Mouse (Mus musculus) heart, postnatal 0 days (tissue): Measurements from ENCODE around the gene Apoh. TPM values are rescaled to one million over a fixed set of nuclear protein-coding genes. Genes with fewer than 3 reads are reported as not detected.

Experiments used
- ATAC-seq: fragments of 200-750 bp; cut with Nextera tagmentation; 2 replicates; pipeline ENCODE4 v1.8.0; 2017; ENCODE audit warnings: low read depth, moderate number of reproducible peaks, moderate library complexity; ENCODE audit not compliant: insufficient read depth
- DNase-seq: peaks from one replicate; pipeline ENCODE4 v3.0.0-alpha.2; 2016; ENCODE audit warnings: low spot score
- H3K27ac ChIP-seq: fragments of 300-500 bp; sonication (generic); 2 replicates; pipeline ENCODE4 v1.5.1; 2014; ENCODE audit warnings: low read depth, mild to moderate bottlenecking
- H3K27me3 ChIP-seq: fragments of 300-500 bp; sonication (generic); 2 replicates; pipeline ENCODE4 v1.6.1; 2014; ENCODE audit warnings: low read length, mixed read lengths; ENCODE audit not compliant: control insufficient read depth, insufficient read depth
- H3K36me3 ChIP-seq: fragments of 300-500 bp; sonication (generic); replicated peaks from 2 replicates; pipeline ENCODE4 v1.6.1; 2014; ENCODE audit warnings: low read length, mixed read lengths; ENCODE audit not compliant: control insufficient read depth, insufficient read depth
- H3K4me1 ChIP-seq: fragments of 300-500 bp; sonication (generic); 2 replicates; pipeline ENCODE4 v1.6.1; 2014; ENCODE audit warnings: antibody characterized with exemption; ENCODE audit not compliant: control insufficient read depth, insufficient read depth
- H3K4me2 ChIP-seq: fragments of 300-500 bp; sonication (generic); 2 replicates; pipeline ENCODE4 v1.6.1; 2014; ENCODE audit warnings: low read depth, mild to moderate bottlenecking, low read length, moderate library complexity
- H3K4me3 ChIP-seq: fragments of 300-500 bp; sonication (generic); 2 replicates; pipeline ENCODE4 v1.5.1; 2014; ENCODE audit warnings: low read depth, low read length
- H3K9ac ChIP-seq: fragments of 300-500 bp; sonication (generic); replicated peaks from 2 replicates; pipeline ENCODE4 v1.6.1; 2014; ENCODE audit warnings: low read depth, low read length, mixed read lengths
- H3K9me3 ChIP-seq: fragments of 300-500 bp; sonication (generic); replicated peaks from 2 replicates; pipeline ENCODE4 v1.6.1; 2016; ENCODE audit warnings: low read length; ENCODE audit not compliant: control insufficient read depth
- CTCF ChIP-seq: IDR thresholded peaks from 2 replicates; pipeline ENCODE4 v1.5.1; 2016; ENCODE audit warnings: antibody characterized with exemption, control low read depth, low read depth
- EP300 ChIP-seq: IDR thresholded peaks from 2 replicates; pipeline ENCODE4 v1.6.1; 2016; ENCODE audit warnings: antibody characterized with exemption, low read depth
- WGBS: fragments of 180-500 bp; shearing (Covaris S2); extraction: QIAGEN DNeasy Blood & Tissue Kit; methylation state at CpG from one replicate; pipeline ENCODE4 v1.1.7; 2014; 5-methylcytosine and 5-hydroxymethylcytosine counted together
- polyA plus RNA-seq: library from polyadenylated mRNA; unstranded; fragments of >200 nt; fragmentation: Nextera tagmentation; extraction: Ambion mirVana; gene quantifications from 2 replicates; pipeline ENCODE4 v1.2.1, GENCODE M21; 2015
- total RNA-seq: library from RNA; depleted of rRNA; stranded (reverse); fragments of >200 nt; gene quantifications from 2 replicates; pipeline ENCODE4 v1.2.3, GENCODE M21; 2014; ENCODE audit warnings: low replicate concordance

Gene Apoh
- total and polyA plus RNA-seq, 2 experiments from 2014 or later, result 0.87 TPM; not detected in 1

GRCm38 (mm10) chr11:108364945-108365589 is 21.9 kb downstream of the Apoh start:
- TF ChIP-seq EP300 (no peak), CTCF (no peak)
- H3K4me2 ChIP-seq, result no peak overlapping the region
- DNase-seq (no peak), ATAC-seq (peak; percentile 55; the same call in 1 of the 2 replicates)
- H3K9me3 ChIP-seq, result no peaks in the 10 kb centered on the region
- H3K9ac ChIP-seq, result no peak overlapping the region
- H3K27me3 ChIP-seq, result no peaks in the 10 kb centered on the region
- H3K4me1 ChIP-seq, result no peaks in the 10 kb centered on the region
- no peaks in the 10 kb centered on the region for H3K36me3 ChIP-seq
- 39% methylated on average over 7 of the region's 7 CpGs for WGBS
- H3K27ac ChIP-seq, result no peak overlapping the region
- H3K4me3 ChIP-seq, result no peak overlapping the region

GRCm38 (mm10) chr11:108365600-108365999 is 22.4 kb downstream of the Apoh start:
- Histone ChIP-seq H3K4me1 (no peaks in the 10 kb centered on the region), H3K9ac (no peak overlapping the region), H3K27me3 (no peaks in the 10 kb centered on the region), H3K36me3 (no peaks in the 10 kb centered on the region), H3K9me3 (no peaks in the 10 kb centered on the region), H3K27ac (no peak overlapping the region), H3K4me2 (no peak overlapping the region), H3K4me3 (no peak overlapping the region)
- DNase-seq (no peak), ATAC-seq (no peak)
- 69% methylated on average over 7 of the region's 7 CpGs for WGBS
- no peak for TF ChIP-seq EP300
- TF ChIP-seq CTCF, result no peak

- no peak overlapping the region for H3K9ac ChIP-seq
- no peaks in the 10 kb centered on the region for H3K27me3 ChIP-seq
- WGBS, result 36% methylated on average over 1 of the region's 1 CpGs
- H3K36me3 ChIP-seq, result no peaks in the 10 kb centered on the region
- no peak overlapping the region for H3K27ac ChIP-seq
- ATAC-seq, result no peak
- no peak for TF ChIP-seq EP300
- no peak for TF ChIP-seq CTCF
- no peak for DNase-seq
- no peak overlapping the region for H3K4me2 ChIP-seq
- H3K9me3 ChIP-seq, result no peaks in the 10 kb centered on the region
- peaks cover 3% of the 10 kb centered on the region; the same call in 1 of the 2 replicates for H3K4me1 ChIP-seq
- no peak overlapping the region for H3K4me3 ChIP-seq
These were observed 23.9 kb downstream of the Apoh start for GRCm38 (mm10) chr11:108367046-108367445.

GRCm38 (mm10) chr11:108376815-108377214 is 33.7 kb downstream of the Apoh start:
- TF ChIP-seq CTCF (no peak), EP300 (no peak)
- no peak for ATAC-seq
- 93% methylated on average over 7 of the region's 7 CpGs for WGBS
- no peak overlapping the region for H3K4me2 ChIP-seq
- no peak overlapping the region for H3K27ac ChIP-seq
- no peak overlapping the region for H3K4me3 ChIP-seq
- DNase-seq, result no peak
- no peaks in the 10 kb centered on the region for H3K27me3 ChIP-seq
- H3K9me3 ChIP-seq, result no peaks in the 10 kb centered on the region
- no peaks in the 10 kb centered on the region for H3K36me3 ChIP-seq
- H3K9ac ChIP-seq, result no peak overlapping the region
- H3K4me1 ChIP-seq, result peaks cover 2% of the 10 kb centered on the region; the same call in 1 of the 2 replicates

GRCm38 (mm10) chr11:108377680-108378362 is 34.7 kb downstream of the Apoh start:
- 38% methylated on average over 19 of the region's 19 CpGs for WGBS
- ATAC-seq (peak; percentile 74; the same call in 1 of the 2 replicates), DNase-seq (peak; percentile 78)
- Histone ChIP-seq H3K4me2 (no peak overlapping the region), H3K4me1 (no peaks in the 10 kb centered on the region), H3K9ac (no peak overlapping the region), H3K27me3 (no peaks in the 10 kb centered on the region), H3K27ac (no peak overlapping the region), H3K9me3 (no peaks in the 10 kb centered on the region), H3K4me3 (no peak overlapping the region), H3K36me3 (no peaks in the 10 kb centered on the region)
- peak; percentile 95 for TF ChIP-seq CTCF
- no peak for TF ChIP-seq EP300

- Histone ChIP-seq H3K27ac (no peak overlapping the region), H3K9ac (no peak overlapping the region), H3K27me3 (no peaks in the 10 kb centered on the region), H3K4me3 (no peak overlapping the region), H3K36me3 (no peaks in the 10 kb centered on the region), H3K9me3 (no peaks in the 10 kb centered on the region), H3K4me1 (no peaks in the 10 kb centered on the region), H3K4me2 (no peak overlapping the region)
- TF ChIP-seq EP300, result no peak
- TF ChIP-seq CTCF, result no peak
- 61% methylated on average over 4 of the region's 4 CpGs for WGBS
- DNase-seq, result no peak
- ATAC-seq, result no peak
These were observed 35.2 kb downstream of the Apoh start for GRCm38 (mm10) chr11:108378363-108378751.
